Mouse (Mus musculus) left cerebral cortex, postnatal 10 days (tissue): Measurements from ENCODE around the gene Thumpd2. TPM values are rescaled to one million over a fixed set of nuclear protein-coding genes. Genes with fewer than 3 reads are reported as not detected.

Experiments used
- DNase-seq, 2 experiments: peaks; one replicate each; pipeline ENCODE4 v3.0.0; 2021 to 2022; ENCODE audit warnings: low spot score in 2 of 2, mixed read lengths in 1 of 2; ENCODE audit errors: extremely low spot score in 1 of 2
- intact Hi-C: fragments of 180-260 bp; cut with DNase I; formaldehyde crosslinking; loops from one replicate; pipeline ENCODE4 v1.15.1; 2025
- total RNA-seq, 2 experiments: library from RNA; stranded (reverse); gene quantifications; 2 replicates each; pipeline ENCODE4 v1.2.3; 2021

The Thumpd2 gene
- total RNA-seq, 2 experiments from 2014 or later: 4.8 to 5.9 TPM

DNA sequence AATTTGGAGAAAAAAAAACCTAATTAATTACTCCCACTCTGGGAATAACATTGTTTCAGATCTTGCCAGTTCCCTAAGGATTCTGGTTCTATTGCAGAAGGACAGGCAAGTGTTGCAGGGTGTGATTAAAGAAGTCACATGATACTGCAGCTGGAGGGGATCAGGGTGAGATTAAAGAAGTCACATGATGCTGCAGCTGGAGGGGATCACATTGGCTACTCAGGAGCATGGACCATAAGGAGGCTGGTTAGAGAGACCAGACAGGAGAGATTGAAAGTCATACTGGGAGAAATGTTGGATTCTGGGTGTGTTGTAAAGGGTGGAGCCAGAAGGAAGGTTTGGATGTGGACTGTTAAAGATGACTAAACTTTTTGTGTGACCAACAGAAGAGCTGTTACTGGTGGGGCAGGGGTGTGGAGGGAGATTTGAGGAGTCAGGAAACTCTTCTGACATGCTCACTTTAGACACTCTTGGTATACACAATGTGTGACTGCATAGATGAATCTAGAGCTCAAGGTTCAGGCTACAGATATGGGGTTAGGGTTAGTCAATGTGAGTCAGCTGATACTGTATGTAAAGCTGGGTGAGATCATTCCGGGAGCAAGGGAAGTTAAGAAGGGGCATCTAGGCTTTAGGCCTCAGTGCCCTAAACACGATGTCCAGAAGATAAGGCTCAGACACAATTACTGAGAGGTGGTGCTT lies 26.0 kb downstream of the Thumpd2 start:
- intact Hi-C loops: no loop called here
- no peak for DNase-seq

DNA sequence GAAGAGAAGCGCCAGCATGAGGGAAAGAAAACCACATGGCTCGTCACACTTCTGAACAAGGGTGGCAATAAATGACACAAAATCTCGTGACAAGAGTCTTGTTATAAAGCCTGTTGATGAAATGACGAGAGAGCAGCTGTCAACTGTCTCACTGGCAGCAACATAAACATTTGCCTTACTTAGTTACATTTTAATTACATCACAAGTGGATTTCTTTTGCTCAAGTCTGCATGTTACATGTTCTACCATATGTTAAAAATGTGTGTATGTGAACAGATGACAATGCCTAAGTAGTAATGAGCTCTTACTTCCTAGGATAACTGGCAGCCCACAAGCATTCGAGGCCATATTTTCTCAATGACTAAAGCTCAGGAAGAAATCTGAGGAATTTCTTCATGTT lies 29.5 kb downstream of the Thumpd2 start:
- intact Hi-C loops: no loop called here
- no peak for DNase-seq

DNA sequence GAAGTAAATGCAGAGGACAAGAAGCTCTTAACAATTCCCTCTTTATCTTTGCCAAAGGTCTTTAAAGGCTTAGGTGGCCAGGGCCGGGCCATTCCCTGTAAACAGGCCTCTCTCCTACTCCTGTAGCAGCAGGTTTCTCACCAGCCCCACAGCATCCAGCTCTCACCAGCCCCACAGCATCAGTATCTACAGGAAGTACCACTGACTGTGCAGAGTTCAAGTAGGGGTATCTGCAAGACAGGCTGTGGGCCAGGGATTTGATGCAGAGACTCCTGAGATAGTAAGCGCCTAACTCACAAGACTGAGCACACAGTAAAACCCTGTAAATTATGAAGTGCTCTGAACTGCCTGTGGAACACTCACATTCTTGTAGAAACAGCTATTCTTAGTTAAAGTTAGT lies 31.9 kb downstream of the Thumpd2 start:
- intact Hi-C loops: no loop called here
- no peak for DNase-seq

DNA sequence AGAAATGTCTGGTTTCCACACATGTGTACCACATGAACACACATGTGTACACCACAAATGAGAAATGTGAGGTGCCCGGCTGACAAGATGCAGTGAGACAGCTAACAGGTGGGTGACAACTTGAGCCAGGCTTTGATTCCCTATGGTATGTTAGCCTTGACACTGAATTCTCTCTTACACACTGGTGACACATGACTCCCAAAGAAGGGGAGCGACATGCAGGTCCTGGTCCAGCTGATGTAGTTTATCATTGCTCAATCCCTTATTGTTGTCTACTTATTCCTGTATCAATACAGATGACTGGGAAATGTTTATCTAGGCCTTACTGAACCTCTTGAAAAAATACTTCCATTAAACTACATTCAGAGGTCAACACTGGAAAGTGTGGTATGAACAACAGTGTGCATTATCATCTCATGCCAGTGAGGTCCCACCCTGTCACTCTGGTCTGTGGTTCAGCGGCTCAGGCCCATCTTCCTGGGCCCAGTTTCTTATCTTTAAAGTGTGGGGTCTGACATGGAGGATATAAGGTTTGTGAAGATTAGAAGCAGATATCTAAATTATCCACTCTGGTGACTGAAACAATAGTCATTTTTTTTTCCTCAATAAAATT lies 32.9 kb downstream of the Thumpd2 start:
- intact Hi-C loops: no loop called here
- DNase-seq: no peak

DNA sequence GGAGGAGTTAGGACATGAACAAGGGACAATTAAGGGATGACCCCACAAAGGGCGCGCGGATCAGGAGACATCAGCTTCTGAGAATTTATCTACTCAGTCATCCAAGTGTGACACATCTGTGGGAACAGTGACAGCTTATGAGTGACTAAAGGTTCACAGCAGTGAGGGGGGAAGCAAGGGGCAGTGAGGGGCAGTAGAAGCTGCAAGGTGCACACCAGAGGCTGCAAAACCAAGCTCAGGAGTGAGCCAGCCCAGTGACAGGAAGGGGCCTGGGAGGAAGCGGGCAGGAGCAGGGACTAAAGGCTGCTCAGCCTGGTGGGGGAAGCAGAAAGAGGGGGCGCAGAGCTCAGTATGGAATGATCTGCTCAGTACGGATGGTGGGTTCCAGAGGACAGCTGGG lies 37.6 kb downstream of the Thumpd2 start:
- no peak for DNase-seq
- intact Hi-C loops: no loop called here

DNA sequence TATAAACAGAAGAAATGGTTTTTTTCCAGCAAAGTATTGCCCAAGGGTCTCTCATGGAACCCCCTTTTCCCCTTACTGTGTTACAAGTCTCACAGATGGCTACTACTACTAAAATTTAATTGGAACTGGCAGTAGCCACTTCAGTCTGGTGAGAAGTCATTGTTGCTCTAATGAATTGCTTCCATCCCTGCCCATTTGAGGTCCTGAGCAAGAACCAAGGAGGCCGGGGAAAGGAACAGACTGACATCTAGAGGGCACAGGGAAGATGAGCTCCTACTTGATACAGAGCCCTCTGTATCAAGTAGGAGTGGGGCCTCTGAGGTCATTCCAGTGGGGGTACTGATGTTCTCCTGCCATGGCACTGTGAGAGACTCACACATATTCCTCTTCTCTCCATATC lies 47.8 kb downstream of the Thumpd2 start:
- intact Hi-C loops: loop anchor here (10.0 kb wide), 1 partner anchor 412 kb away; no protein-coding TSS in a partner anchor
- no peak for DNase-seq

DNA sequence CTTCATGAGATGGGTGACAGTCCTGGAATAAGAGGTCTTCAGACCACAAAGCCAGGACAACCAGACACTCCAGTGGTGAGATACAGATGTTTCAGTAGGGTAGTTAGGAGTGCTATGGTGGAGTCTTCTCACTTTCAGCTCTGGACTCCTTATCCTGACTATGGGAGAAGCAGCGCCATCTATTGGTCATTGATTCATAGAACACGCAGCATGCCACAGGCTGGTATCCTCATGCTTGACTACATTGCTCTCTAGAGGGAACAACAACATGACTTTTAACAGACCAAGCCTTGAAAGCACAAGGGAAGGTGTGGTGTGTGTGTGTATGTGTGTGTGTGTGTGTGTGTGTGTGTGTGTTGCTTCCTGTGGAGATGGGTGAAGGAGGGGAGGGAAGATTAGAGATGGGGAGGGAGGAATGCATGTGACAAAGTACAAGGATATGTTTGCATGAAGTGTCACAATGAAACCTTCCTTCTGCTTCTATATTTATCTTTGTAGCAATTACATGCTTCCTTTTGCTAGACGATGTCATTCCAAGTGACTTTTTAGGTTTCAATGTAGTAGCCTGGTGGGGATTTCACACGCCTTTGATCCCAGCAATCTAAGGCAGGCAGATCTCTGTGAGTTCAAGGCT lies 49.0 kb downstream of the Thumpd2 start:
- intact Hi-C loops: loop anchor here (10.0 kb wide), 1 partner anchor 411 kb away; no protein-coding TSS in a partner anchor
- DNase-seq: peak; percentile 50

DNA sequence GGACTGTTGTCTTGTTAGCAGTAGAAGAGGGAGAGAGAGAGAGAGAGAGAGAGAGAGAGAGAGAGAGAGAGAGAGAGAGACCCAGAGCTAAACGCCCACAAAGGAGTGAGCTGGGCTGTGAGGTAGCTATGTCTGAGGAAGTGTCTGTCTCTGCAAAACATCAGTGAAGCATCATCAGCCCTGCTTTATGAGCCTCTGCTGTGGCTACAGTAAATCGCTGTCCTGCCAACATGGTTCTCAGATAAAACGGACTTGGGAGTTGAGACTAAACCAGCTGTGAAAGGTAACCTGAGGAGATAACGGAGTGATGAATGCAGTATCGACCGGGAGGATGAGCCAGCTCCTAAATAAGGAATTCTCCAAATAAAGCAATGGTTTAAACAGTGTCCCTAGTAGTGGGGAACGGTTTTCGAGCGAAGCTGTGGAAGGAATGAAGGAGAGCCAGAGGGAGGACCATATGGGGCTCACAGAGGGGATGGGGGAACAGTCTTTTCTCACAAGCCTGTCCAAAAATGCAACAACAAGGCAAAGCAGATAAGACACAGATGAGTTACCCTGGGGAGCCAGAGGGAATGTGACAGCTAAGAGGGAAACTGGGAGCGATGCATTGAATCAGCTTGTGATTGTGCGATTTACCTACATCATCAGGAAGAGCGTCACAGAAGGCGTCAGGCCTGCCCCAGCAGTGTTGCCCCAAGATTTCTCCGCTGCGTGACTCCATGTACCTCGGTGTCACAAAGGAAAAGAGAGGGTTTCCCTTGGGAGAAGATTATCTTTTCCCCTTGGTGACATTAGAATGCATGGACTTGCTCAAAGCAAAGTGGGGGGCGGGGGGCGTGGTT lies 53.8 kb downstream of the Thumpd2 start:
- intact Hi-C loops: loop anchor here (10.0 kb wide), 1 partner anchor 406 kb away; no protein-coding TSS in a partner anchor
- peak in 1 of 2 experiments; percentile 42 for DNase-seq

DNA sequence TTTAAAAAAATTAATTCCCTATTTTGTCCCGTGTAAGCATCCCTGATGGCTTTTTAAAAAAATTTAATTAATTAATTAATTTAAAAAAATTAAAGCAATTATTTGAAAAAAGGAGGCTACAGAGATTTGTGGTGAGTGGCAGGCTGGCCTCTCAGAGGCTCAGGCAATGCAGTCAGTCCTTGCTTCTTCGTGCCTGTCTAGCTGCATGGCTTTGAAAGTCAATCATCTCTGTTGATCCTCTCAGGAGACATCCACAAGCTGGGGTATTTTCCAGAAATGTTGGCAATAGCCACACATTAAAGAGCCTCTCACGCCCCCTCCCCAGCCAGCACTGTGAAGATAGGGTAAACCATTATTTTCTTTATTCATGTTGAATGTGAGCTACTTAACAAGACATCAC lies 54.7 kb downstream of the Thumpd2 start:
- intact Hi-C loops: loop anchor here (10.0 kb wide), 1 partner anchor 405 kb away; no protein-coding TSS in a partner anchor
- no peak for DNase-seq

DNA sequence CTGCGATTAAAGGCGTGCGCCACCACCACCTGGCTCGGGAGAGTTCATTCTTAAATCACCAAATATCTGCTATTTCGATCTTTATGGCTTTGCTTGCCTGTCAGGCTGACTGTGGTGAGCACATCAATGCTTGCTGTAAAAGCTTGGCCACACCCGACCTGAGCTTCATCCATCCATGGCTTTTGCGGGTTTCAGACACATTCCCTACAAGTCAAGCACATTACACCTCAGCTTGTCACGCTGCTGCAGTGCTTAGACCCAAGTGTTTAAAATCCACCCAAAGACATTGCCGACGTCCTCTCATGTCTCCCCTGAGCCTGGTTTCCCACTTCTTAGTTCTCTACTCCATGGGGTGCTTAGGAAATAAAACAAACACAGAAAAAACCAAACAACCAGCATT lies 55.8 kb downstream of the Thumpd2 start:
- intact Hi-C loops: no loop called here
- DNase-seq: no peak

DNA sequence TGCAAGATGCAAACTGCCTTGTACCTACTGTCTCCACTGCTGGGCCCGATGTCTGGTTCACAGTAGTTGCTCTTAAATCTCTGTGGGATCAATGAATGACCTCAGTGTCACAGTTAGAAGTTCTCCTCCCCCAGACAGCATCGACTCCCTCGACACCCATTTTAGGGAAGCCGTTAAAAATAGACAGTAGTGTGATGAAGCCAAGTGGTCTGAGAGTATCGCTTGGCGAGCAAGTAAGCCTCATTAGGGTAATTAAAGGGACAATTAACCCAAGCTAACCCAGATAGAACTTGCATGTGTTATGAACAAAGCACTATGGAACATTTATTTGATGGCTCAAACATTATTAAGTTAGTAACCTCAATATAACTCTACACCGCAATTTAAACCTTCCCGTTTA lies 59.6 kb downstream of the Thumpd2 start:
- no peak for DNase-seq
- intact Hi-C loops: no loop called here

DNA sequence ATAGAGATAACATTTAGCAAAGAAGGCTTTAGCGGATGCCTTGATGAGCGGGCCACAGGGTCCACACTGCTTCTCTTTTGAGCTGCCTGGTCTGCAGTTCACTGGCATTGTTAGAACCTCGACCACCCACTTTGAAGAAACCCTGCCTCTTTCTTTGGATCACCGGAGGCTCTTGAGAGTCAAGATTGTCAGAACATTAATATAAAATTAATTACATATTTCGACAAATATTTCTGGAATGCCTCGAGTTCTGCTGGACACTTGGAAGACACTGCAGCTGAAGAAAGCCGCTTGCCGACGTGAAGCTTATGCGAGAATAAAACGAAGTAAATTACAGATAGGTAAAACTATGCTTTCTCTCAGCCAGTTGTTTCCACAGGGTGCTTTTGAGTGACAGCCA lies 60.4 kb downstream of the Thumpd2 start:
- no peak for DNase-seq
- intact Hi-C loops: no loop called here

DNA sequence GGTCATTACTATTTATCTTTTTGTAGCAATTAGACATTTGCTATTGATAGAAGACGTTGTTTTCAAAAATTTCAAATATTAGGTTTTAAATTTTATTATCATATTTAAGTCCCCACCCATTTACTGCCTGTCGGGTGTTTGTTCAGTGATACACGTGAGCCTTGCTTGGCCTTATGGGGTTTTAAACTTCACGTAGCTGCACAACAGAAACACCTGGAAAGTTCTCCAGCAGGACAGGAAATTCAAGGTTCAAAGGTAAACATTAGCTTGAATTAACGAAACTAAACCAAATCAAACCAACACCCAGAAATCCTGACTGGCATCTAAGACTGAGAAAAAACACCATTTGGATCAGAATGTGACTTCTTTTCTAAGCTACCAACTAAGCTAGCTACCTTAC lies 62.8 kb downstream of the Thumpd2 start:
- intact Hi-C loops: no loop called here
- no peak for DNase-seq

DNA sequence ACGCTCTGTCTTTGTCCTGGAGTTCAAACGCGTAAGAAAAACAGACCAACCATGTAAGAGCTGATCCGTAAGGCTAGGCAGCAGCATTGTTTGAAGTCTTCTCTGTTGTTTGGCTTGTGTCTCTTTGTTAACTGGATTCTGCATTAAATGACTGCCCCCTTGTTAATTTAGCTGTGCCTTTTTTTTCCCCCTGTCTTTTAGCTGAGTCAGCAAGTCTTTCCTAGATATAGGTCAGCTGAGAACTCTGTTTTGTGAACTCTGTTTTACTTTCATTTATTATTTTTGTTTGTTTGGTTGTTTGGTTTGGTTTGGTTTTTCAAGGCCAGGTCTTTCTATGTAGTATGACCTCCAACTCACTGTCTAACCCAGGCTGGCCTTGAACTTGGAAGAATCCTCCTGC lies 63.2 kb downstream of the Thumpd2 start:
- no peak for DNase-seq
- intact Hi-C loops: no loop called here

DNA sequence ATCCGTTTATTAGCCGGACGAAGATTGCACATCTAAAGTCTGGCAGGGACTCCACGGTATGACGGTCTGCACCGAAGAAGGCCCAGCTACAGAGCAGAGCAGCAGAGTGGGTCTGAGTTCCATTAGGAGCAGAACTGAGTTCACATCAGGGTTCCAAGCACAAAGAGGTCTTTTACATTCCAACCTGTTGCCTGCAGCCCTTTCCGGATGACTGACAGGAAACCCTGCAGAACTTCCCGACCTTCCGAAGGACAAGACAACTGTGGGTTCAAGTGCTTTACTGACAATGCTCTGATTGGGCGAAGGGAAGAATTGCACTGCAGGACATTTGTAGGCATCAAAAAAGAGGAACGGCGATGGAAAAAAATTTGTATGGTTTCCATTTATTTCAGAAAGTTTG lies 63.9 kb downstream of the Thumpd2 start:
- no peak for DNase-seq

DNA sequence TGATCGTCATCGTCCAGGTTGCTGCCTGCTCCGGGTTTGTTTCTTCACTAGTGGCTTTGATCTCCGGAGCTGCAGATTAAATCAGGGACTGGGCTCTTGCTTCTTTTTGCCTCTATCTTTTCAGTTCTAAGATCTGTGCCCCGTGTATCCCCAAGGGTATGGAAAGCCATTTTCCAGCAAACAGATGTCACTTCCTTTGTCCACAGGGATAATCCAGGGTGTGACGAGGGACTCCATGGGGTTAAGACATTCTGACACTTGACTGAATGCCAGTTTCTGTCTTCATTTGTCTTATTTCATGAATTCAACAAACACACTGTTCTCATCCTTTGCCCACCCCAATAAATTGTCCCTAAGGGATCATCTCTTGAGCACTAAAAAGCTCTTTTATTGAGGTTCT lies 65.9 kb downstream of the Thumpd2 start:
- no peak for DNase-seq
- intact Hi-C loops: no loop called here

More for the DNA sequence above, 63.9 kb downstream of the Thumpd2 start:
- intact Hi-C loops: no loop called here

DNA sequence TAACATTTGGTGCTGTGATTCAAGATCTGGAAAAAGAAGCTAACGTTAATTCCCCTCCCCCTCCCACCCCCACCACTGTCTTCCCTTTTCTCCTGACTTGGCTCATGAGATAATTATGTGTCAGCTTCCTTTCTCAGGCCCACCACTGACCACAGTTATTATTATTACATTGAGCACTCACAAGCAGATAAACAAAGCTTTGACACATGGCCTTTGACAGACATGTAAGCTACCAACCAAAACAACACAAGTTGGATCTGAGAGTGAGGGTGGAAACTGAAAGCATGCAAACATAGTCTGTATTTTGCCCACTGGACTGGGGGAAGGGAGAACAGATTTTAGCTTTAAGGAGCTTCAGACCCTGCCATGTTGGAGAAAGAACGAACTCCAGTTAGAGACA lies 67.7 kb downstream of the Thumpd2 start:
- intact Hi-C loops: no loop called here
- no peak for DNase-seq

DNA sequence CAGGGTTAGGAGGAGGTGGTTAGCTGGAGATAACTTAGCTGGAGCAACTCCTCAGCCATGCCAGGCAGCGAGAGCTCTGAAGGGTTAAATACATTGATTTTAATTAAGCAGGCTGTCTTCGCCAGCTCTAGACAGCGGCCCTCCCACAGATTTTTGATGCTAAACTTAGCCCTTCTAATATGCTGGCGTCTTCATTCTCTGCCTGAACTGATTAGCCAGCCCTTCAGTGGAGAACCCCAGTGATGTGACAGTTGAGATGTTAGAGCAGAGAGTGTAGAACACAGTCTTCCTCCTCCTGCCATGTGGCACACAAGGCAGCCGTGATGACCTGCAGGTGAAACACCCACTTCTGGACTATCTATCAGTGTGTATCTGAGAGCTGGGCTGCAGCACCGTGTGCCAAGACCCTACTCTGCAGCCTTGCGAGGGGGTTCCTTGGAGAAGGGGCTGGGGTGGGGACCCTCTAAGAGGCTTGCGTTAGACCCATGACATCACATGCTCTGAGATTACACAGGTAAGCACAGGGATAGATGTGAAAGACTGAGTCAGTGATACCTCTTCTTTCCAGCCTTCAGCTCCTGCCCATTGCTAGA lies 73.3 kb downstream of the Thumpd2 start:
- intact Hi-C loops: no loop called here
- DNase-seq: no peak

DNA sequence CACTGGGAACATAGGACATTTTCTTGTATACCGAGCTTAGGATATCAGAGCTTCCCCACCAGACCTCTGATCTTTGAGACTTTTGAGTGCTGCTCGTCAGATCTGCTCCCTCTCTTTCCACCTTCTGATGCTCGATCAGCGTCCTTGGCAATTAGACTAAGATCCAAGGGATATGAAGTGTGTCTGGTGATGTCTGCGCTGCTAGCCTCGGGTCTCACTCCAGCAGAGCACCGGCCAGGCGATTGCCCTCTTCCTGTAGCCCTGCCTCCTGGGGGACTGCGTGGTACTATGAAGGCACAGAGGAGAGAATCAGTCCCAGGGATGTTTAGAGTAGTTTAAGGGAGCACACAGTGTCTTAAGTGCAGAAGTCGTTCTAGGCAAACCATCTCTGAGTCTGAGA lies 81.9 kb downstream of the Thumpd2 start:
- DNase-seq: no peak
- intact Hi-C loops: loop anchor here (5.0 to 10.0 kb wide), 3 partner anchors 36 to 358 kb away; no protein-coding TSS in a partner anchor
